Mouse (Mus musculus) thymus, postnatal 25 days (tissue): ENCODE measurements around the gene Pbsn.
"Not testable (repeated sequence)": the region's sequence is repeated elsewhere in the genome, so short reads cannot be mapped to it uniquely, and the experiment has no call there.

ENCODE experiments used
- DNase-seq: peaks from one replicate; pipeline ENCODE4 v3.0.0; 2022

Pbsn gene

DNA sequence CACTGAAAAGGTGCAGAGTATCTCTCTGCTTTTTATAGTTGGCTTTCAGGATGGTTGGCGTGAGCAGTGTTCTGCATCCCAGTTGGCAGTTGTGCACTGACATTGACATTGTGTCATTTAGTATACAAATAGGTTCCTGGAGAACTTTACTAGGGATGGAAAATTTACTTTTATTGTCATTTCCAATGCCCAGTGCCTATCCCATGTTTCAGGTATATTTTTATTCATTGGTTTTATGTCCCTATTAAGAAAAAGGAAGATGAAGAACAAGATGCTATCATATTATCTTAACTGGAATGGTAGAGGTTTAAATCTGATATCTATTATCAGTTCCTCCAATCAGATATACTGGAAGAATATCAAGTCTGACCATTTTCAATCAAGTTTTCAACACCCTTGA, at the start of gene Pbsn:
Gene Pbsn (minus strand): TSS at position 101 of the 400 bp plus-strand sequence.
- no peak for DNase-seq

DNA sequence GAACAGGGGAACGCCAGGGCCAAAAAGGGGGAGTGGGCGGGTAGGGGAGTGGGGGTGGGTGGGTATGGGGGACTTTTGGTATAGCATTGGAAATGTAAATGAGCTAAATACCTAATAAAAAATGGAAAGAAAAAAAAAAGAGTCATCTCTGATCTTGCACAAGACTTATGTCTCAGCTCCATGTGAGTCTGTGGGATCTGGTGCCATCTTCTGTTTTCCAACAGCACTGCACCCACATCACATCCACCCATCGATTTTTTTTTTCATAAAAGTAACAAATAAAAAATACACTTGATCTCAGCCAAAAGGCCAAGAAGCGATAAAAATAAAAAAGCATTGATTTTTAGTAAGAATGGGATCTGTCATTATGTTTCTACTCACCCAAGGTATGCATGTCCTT, 26.6 kb upstream of the Pbsn start:
- not testable (repeated sequence) for DNase-seq

DNA sequence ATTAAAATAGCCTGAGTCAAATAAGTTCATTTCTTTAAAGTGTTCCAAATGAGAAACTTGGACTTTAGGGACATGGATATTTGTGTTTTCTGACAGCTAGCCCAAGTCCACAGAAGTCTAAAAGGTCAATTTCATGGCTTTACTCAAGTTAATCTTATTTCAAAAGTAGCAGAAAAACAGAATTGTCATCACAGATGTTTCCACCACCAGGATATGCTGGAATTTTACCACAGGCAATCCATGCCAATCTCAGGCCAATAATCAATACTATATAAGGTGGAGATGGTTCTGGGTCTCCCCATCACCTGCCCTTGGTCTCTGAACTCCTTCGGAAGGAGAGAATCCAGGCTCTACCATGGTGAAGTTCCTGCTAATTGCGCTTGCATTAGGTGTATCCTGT, 11.0 kb upstream of the Pbsn start, which contains the start of gene Gm14744:
Gene Gm14744 (plus strand): TSS at position 301 of the 400 bp plus-strand sequence.
- not testable (repeated sequence) for DNase-seq

DNA sequence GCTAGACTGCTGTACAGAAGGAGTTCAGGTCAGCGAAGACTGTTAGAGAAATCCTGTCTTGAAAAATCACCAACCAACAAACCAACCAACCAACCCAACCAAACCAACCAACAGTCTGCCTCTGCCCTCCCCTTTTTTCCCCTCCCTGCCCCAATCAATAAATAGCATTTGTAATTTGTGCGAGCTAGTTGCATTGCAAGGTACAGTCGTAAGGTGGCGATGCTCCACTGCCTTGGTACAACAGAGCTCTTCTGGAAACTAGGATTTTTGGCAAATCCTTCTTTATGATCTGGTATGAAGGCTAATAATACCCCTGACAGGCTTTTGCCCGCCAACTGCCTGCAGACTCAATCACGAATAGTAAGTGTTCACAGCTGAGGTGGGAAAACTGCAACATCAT, 41.4 kb downstream of the Pbsn start:
- DNase-seq, result no peak

DNA sequence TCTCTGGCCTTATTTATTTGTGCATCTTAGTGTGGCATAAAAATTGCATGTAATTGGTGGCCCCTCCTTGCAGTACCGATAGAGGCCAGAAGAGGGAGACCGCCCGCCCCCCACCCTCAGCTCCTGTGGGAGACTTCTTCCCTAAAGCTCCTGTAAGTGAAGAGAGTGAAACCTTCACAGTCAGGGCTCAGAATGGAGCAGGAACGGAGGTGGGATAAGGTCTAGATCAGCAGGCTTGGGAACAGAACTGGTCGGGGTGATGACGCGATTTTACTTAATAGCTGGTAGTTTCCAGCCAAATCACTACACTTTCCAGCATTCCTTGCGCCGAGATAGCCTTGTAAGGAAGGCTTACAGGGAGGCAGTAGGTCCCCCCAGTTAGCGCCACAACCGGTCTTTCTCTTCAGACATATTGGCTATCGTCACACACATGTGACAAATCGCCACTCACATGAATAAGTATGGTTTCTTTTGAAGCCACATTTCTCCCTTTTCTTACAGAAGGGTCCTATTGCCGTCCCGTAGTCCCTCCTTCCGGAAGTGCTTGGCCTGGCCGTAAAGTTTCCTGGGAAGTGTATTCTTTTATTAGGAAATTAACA, 42.7 kb downstream of the Pbsn start:
- DNase-seq, result peak; percentile 12

DNA sequence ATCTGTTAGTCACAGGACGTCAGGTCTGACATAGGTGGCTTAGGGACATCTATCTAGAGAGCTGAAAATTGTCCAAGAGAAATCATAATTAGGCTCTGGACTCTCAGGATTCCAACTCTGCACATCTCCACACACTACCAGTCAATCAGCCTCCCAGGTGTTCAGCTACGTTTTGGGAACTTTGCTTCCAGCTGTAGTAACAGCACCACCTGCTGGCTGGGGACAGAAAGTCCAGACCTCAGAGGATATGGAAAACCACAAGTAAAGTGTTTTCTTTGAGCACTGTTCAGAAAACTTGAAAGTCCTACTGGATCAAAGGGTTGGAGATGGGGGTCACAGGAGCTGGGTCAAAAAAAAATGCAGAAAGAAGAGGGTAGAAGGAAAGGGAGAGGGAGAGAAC, 44.8 kb downstream of the Pbsn start:
- DNase-seq, result peak; percentile 43

DNA sequence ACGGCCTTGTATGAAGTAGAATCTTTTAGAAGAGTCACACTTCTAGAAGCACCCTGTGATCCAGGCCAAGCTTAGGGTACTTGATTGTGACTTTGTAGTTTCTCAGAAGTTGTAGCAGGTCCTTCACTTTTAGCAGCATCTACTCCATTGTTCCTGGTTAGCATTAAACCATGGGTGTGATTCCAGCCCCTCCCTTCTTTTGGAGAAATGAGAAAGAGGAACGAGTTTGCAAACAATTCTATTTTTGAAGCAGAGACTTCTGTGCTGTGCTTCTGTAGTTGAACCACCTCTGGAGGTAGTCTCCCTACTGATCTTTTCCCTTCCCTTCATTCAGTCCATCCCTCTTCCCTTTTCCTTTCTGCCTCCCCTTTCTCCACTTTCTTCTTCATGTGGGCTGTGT, 51.1 kb downstream of the Pbsn start:
- DNase-seq, result no peak

DNA sequence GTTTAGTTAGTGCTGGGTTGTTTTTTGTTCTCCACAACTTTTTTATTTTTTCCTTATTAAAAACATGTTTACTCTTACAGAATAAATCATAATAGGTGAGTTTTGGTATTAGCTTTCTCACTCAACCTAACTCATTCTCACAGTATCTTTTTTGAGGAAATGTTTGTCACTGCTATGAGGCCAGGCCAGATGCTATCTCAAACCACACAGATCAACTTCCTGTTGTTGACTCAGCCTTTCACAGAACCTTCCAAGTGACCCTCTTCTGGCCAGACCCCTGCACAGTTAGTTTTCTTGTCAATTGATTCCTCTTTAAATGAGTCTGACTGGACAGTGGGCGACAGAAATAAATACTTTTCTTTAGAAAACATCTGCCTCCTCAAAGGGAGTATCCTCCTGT, 51.9 kb downstream of the Pbsn start:
- DNase-seq, result no peak

DNA sequence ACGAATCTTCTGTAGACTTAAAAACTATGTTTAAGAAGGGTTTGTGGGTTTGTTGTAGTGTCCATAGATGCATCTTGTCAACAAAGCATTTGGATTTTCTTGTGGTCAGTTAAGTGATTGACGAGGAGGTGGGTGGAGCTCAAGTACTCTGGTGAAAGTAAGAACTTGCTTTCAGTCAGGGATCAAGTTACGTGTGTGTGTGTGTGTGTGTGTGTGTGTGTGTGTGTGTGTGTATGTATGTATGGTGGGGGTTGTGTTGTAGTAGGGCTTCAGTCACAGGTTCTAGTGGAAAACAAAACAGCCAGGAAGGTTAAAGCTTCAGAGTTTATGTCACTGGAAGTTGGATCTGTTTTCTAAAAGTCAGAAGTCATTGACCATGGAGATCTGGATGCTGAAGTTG, 53.9 kb downstream of the Pbsn start:
- DNase-seq, result no peak

DNA sequence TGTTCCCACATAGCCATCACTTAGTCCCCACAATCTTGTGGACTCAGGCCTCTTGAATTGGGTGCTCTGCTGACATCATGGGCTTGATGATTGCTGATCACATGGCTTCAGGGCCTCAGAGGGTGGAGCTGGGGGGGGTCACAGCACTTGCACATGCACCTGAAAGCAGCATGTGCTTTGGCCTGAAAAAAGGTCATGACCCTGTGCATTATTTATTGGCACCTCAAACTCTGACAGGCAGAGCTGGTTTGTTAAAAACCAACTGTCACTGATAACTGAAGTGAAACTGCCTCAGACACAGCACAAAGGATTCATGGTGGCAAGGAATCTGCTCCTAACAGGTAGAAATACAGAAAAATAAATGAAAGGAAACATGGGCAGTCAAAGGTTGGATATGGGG, 55.6 kb downstream of the Pbsn start:
- no peak for DNase-seq

DNA sequence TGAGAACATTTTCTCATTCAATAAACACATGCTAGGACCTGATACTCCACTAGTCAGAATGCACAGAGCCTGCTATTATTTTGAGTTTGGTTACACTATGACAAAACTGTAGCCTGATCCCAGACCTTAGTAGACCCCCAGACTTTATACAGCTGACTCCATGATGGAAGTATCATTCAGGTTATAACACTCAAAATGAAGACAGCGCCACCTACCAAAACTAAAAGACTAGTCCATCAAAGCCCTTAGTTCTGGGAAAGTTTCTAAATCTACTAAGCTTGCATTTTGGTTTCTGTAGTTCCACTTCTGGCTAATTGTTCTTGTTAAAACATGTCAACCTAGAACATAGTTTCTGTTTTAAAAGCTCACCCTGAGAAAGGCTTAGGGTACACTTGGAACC, 56.5 kb downstream of the Pbsn start:
- DNase-seq, result no peak

DNA sequence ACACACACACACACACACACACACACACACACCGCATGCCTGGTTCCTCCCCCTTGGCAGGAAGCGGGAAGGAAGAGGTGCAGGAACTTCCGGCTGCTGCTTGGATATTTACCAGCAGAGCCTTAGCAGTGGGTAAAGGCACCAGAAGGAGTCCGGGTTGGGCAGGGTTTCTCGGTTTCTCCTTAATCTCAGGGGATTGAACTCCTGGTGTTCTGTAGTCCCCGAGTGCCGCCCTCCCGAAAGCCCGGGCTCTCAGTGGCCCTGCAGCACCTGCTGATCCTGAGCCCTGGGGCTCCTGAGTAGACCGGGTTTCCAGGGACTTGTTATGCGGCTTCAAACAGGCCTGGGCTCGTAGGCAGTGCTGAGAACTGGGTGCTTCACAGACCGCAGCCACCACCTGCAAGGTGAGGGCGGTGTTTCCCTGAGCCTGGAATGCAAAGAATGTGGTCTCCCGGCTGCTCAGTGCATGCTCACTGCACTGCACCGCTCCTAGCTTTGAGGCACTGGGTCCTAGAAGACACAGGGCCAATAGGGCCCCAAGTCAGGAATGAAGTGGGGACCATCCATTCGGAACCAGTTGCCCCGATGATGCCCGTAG, 57.1 kb downstream of the Pbsn start, which contains the start of gene Prkx:
Gene Prkx (minus strand): TSS at position 41 of the 598 bp plus-strand sequence.
- DNase-seq, result no peak

DNA sequence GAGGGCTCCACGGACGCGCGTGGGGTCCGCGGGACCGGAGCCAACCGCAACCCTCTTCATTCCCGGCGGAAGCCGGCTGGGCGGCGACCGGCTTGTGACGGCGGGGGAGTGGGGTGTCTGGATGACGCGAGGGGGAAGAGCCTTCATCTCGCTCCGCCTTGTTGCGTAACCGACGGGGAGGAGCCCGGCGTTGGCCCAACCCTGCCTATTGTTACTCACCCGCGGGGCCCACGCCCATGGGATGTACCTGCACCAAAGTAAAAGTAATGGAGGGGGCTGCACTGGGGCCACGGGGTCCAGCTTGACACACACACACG, 57.6 kb downstream of the Pbsn start:
- DNase-seq, result peak; percentile 92

DNA sequence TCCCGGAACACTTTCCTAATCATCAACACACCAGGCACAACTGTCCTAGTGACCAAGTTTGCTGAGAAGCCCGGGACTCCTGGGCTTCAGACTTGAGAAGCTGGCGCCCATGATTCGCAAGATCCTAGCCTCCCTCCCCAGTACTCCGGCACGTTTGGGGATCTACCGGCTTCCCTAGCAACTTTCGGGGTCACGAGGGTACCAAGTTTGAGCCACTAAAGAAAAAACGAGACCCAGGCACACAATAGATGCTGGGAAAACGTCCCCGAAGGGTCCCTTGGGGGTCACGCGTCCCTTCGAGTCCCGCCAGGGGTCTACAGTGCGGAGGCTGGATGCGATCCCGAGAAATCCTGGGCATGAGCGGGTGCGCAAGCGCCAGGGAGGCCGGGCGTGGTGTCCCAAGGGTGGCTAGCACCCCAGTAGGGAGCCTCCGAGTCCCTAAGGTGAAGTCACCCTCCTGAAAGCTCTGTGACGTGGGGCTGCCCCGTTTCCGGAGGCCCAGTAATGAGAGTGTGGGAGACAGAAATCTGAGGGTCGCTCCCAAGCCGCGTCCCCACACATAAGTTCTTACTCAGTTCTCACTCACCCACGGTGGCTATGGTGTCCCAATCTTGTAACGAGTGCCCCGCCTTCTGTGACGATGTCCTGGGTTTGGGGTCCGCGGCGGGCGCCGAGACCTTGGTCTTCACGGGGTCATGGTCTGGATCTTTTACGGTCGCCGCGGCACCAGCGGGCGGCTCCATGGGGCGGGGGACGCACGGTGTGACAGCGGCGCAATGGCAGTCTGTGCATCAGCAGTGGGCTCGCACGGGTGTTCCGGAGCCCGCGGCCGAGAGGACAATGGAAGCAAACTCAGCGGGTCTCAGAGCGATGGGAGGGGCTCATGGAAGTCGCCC, 58.2 kb downstream of the Pbsn start:
- no peak for DNase-seq

DNA sequence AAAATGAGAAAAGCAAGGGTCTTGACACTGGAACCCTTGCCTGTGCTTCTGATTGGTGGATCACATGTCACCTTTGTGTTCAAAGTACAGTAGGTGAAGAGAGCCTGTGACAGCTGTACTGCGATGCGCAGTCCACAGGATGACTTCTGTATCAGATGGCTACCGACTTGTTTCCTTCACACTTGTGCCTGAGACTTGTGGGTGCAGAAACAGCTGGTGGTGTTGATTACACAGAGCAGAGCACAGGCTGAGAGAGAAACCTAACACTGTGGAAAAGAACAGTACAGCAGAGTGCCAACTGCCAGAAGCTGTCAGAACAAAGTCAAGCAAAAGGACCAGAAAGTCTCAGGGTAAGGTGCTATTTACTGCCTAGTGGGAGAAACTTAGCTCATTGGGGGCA, 64.7 kb downstream of the Pbsn start:
- DNase-seq, result no peak
